Comparison of ENCODE assay signal across 23 mouse cellular contexts in the genomic region with DNA sequence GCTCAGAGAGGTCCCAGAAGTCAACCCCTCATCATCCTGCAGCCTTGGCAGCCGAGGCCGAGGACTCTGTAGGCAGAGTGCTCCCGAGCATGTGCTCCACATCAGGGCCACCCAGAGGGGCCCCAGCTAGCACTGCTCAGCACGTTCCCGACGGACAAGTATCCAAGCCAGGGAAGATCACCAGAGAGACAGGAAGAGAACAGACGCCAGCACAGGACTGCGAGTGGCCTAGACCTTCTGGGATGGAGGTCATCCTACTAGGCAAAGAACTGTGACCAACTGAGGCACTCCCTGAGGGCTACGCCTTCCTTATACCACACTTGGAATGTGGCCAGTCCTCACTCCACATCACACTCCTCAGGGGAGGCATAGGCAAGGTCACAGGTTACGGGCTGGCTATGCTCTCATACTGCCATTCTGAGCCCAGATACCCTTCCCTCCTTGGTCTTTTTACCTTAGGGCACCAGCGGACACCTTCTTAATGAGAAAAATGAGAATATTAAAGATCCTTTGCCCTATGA. TPM values are rescaled to one million over a fixed set of nuclear protein-coding genes. Genes with fewer than 3 reads are reported as not detected.
"Had no signal": no experiment of that assay in that cellular context is flagged by ENCODE, and none has a peak within 500 bp of the region (broad histone marks: within the 10 kb centered on the region; RNA-seq: fewer than 3 reads in every experiment).

No protein-coding gene starts in this region.

- H3K27me3 ChIP-seq: lung, embryonic 15.5 days; megakaryocyte, embryonic 14.5 days; midbrain, embryonic 12.5 days; neural tube, embryonic 12.5 days; stomach, embryonic 15.5 days had no signal

- H3K4me3 ChIP-seq: lung, embryonic 15.5 days; megakaryocyte, embryonic 14.5 days; midbrain, embryonic 12.5 days; neural tube, embryonic 12.5 days; stomach, embryonic 15.5 days had no signal

- H3K4me1 ChIP-seq: lung, embryonic 15.5 days; midbrain, embryonic 12.5 days; neural tube, embryonic 12.5 days; stomach, embryonic 15.5 days had no signal

- H3K9ac ChIP-seq: lung, embryonic 15.5 days; midbrain, embryonic 12.5 days; neural tube, embryonic 12.5 days; stomach, embryonic 15.5 days had no signal

- H3K9me3 ChIP-seq: lung, embryonic 15.5 days; megakaryocyte, embryonic 14.5 days; midbrain, embryonic 12.5 days; neural tube, embryonic 12.5 days; stomach, embryonic 15.5 days had no signal

- DNase-seq: lung, adult 2 months; lung, postnatal 14 days; lung, postnatal 36 days; midbrain, embryonic 14.5 days; right cerebral cortex, postnatal 14 days; thymus, adult 2 months; thymus, postnatal 25 days; thymus, postnatal 4 days had no signal

- H3K27ac ChIP-seq: lung, embryonic 15.5 days; macrophage; midbrain, embryonic 12.5 days; neural tube, embryonic 12.5 days; stomach, embryonic 15.5 days; stomach, postnatal 0 days had no signal

RNA-seq across cellular contexts. Expression of gene 3110082J24Rik, which starts 29.9 kb away (rescaled TPM):
- total RNA-seq: megakaryocyte progenitor cell, adult 5-6 weeks; monocyte, adult 5-6 weeks; neutrophil, adult 5-6 weeks had no signal
- polyA plus RNA-seq: liver, embryonic 16.5 days; lung, adult 2 months; lung, embryonic 15.5 days; lung, postnatal 0 days; macrophage; spleen, adult 2 months; stomach, embryonic 15.5 days; stomach, postnatal 0 days; testis, adult 2 months; thymus, adult 2 months; urinary bladder, adult 2 months had no signal

RNA-seq across cellular contexts. Expression of gene Garem2, which starts 30.8 kb away (rescaled TPM):
- total RNA-seq: megakaryocyte progenitor cell, adult 5-6 weeks; monocyte, adult 5-6 weeks; neutrophil, adult 5-6 weeks had no signal
- polyA plus RNA-seq: macrophage; spleen, adult 2 months had no signal
